Mouse (Mus musculus) activated CD4-positive, CD25-positive, alpha-beta regulatory T cell, adult 4 months (primary cell): ENCODE measurements around the gene Prmt6. TPM values are rescaled to one million over a fixed set of nuclear protein-coding genes. Genes with fewer than 3 reads are reported as not detected.
A peak's percentile ranks its signal among the peaks of the same experiment; 100 is the strongest.

ENCODE experiments used
- ATAC-seq: one replicate; pipeline ENCODE4 v1.8.0; 2017
- polyA plus RNA-seq, 2 experiments: library from polyadenylated mRNA; unstranded; fragments of 100-300 nt; shearing (Covaris generic); gene quantifications; one replicate each; pipeline ENCODE4 v1.2.1; 2017

Gene Prmt6
- 1 to 10 TPM; 4.0 to 5.1 TPM for polyA plus RNA-seq

GRCm38 (mm10) chr3:110250839-110251700 lies at the start of gene Prmt6:
Gene Prmt6 (minus strand): TSS chr3:110250998.
- ATAC-seq: peak; percentile 92

DNA sequence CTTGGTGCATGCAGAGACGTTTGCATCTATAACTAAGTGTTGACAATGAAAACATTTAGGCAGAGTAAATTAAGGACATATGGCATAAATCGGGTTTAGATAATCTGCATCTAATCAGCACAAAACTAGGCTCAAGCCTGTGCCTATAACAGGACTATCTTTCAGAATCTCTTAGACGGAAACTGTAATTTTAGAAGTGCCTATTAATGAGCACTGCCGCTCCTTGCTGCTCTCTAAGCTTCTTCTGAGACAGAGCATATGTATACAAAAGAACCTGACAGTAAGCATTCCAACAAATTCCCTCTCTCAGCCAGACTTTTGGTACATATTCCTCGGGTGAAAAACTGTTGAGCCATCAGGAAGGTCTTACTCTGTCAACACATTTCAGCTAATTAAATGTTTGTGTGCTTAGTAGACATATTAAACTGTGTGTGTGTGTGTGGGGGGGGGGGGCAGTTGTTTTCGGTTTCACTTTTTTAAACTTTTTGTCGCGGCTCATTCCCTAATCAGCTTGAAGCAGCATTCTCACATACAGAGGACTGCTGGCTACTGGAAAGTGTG lies 39.8 kb upstream of the Prmt6 start:
- ATAC-seq: no peak

GRCm38 (mm10) chr3:110282651-110283050 lies 31.9 kb upstream of the Prmt6 start:
- no peak for ATAC-seq

DNA sequence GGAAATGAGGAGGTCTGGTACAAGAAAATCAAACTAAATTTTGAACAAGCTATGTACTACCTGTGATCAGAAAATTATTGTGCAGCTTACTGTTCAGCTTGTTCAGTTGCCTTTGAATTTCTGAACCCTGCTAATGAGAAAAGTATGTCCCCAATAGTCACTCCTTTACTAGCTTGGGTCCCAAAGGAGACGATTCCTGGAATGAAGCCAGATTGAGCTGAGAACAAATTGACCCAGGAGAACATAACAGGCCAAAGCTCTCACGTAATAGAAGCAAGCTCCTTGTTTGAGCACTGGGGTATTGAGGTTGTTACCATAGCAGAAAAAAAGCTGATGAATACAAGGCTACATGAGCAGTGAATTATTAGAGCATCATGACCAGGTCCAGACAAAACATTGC lies 17.0 kb upstream of the Prmt6 start:
- no peak for ATAC-seq

GRCm38 (mm10) chr3:110253105-110253504 lies 2.3 kb upstream of the Prmt6 start:
- no peak for ATAC-seq

DNA sequence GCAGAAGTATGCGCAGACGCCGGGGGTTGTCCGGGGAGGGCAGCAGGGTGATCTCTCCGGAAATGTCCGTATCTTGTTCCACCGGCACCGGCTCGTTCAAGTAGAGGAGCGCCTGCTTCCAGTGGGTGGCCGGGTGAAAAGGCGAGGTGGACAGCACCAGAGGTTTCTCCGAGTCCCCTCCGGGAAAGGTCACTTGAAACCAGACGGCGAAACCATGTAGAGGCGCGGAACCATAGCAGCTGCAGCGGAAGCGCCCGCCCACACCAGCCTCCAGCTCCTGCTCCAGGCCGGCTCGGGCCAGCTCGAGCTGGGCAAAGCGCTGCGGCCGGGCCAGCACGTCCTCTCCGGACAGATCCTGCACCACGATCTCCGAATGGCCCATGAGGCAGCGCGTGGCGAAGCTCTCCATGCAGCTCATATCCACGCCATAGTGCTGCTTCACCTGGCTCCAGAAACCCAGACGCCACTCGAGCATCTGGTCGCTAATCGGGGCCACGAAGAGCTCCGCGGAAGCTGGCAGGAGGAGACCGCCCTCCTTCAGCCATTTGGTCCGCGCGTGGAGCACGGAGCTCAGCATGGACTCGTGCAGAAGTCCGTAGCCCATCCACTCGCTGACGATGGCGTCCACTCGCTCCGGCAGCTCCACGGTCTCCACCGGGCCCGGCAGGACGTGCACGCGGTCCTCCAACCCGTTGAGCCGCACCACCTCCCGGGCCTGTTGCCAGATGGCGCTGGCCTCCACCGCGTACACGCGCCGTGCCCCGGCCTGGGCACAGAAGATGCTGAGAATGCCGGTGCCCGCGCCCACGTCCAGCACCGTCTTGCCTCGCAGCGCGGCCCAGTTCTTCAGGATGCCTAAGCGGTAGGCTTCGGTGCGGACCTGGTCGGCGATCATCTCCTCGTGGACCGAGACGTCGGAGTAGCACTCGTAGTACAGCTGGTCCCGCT lies 633 bp downstream of the Prmt6 start:
- peak; percentile 45 for ATAC-seq

- ATAC-seq: no peak
Measured at GRCm38 (mm10) chr3:110236819-110237463, 13.9 kb downstream of the Prmt6 start.

Other genes with a start within 250 kb of the Prmt6 start
- gene Ntng1, start 107.0 kb downstream of the Prmt6 start, polyA plus RNA-seq: not detected